Mouse (Mus musculus): ENCODE results near the gene Tstd2. TPM values are rescaled to one million over a fixed set of nuclear protein-coding genes. Genes with fewer than 3 reads are reported as not detected.

Gene Tstd2
- total and polyA plus RNA-seq, 2 experiments from 2014 or later: 18.9 to 27.6 TPM

GRCm38 (mm10) chr4:46072631-46073030, 65.9 kb downstream of the Tstd2 start:
- no peak overlapping the region for H3K4me2 ChIP-seq (ENCODE audit: low read depth, low read length, poor library complexity, severe bottlenecking)
- no peak for TF ChIP-seq CTCF (IDR thresholded peaks at IDR 0.05)
- H3K4me3 ChIP-seq (ENCODE audit: low read depth, low read length): no peak overlapping the region
- H3K27ac ChIP-seq (ENCODE audit: low read depth, low read length): no peak overlapping the region
- no peaks in the 10 kb centered on the region for H3K36me3 ChIP-seq (ENCODE audit: insufficient read depth, low read length)
- ATAC-seq (ENCODE audit: low FRiP score): no peak
- H3K9me3 ChIP-seq (ENCODE audit: low read length): no peaks in the 10 kb centered on the region
- H3K27me3 ChIP-seq (ENCODE audit: insufficient read depth, low read length): no peaks in the 10 kb centered on the region
- WGBS: 89% methylated on average over 6 of the region's 6 CpGs
- no peak for DNase-seq (ENCODE audit: low spot score)
- H3K4me1 ChIP-seq (ENCODE audit: insufficient read depth, low read length): no peaks in the 10 kb centered on the region
- H3K9ac ChIP-seq (replicated peaks; ENCODE audit: low read length, poor library complexity, severe bottlenecking): no peak overlapping the region

- Histone ChIP-seq H3K4me3 (ENCODE audit: low read depth, low read length) (no peak overlapping the region), H3K9ac (replicated peaks; ENCODE audit: low read length, poor library complexity, severe bottlenecking) (no peak overlapping the region), H3K9me3 (ENCODE audit: low read length) (no peaks in the 10 kb centered on the region), H3K4me2 (ENCODE audit: low read depth, low read length, poor library complexity, severe bottlenecking) (no peak overlapping the region), H3K4me1 (ENCODE audit: insufficient read depth, low read length) (no peaks in the 10 kb centered on the region; the same call in 1 of the 2 replicates), H3K27ac (ENCODE audit: low read depth, low read length) (no peak overlapping the region), H3K27me3 (ENCODE audit: insufficient read depth, low read length) (no peaks in the 10 kb centered on the region), H3K36me3 (ENCODE audit: insufficient read depth, low read length) (no peaks in the 10 kb centered on the region)
- 51% methylated on average over 6 of the region's 6 CpGs for WGBS
- TF ChIP-seq CTCF (IDR thresholded peaks at IDR 0.05): no peak
- no peak for ATAC-seq (ENCODE audit: low FRiP score)
- DNase-seq (ENCODE audit: low spot score): no peak
Observed at GRCm38 (mm10) chr4:46069851-46070482, 68.5 kb downstream of the Tstd2 start.

DNA sequence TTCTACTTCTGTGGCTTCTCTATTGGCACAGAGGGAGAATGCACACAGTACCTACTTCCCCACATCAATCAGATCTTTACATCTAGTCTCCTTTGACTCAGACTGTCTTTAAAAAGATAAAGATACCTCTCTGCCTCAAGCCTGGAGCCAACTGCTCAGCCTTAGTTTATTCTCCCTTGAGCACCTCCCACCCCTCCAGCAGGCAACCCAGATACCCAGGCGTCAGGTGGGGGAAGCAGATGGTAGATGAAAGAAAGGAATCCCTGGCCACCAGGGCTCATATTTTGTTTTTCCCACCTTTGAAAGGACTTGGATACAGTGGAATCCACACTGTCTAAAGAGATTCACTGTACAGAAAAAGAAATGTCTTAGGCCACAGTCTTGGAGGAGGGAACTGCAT, 69.9 kb downstream of the Tstd2 start:
- Histone ChIP-seq H3K9me3 (ENCODE audit: low read length) (no peaks in the 10 kb centered on the region), H3K9ac (replicated peaks; ENCODE audit: low read length, poor library complexity, severe bottlenecking) (no peak overlapping the region), H3K4me1 (ENCODE audit: insufficient read depth, low read length) (no peaks in the 10 kb centered on the region; the same call in 1 of the 2 replicates), H3K4me3 (ENCODE audit: low read depth, low read length) (no peak overlapping the region), H3K27ac (ENCODE audit: low read depth, low read length) (no peak overlapping the region), H3K27me3 (ENCODE audit: insufficient read depth, low read length) (no peaks in the 10 kb centered on the region), H3K4me2 (ENCODE audit: low read depth, low read length, poor library complexity, severe bottlenecking) (no peak overlapping the region), H3K36me3 (ENCODE audit: insufficient read depth, low read length) (no peaks in the 10 kb centered on the region)
- no peak for ATAC-seq (ENCODE audit: low FRiP score)
- DNase-seq (ENCODE audit: low spot score): no peak
- 53% methylated on average over 1 of the region's 1 CpGs for WGBS
- no peak for TF ChIP-seq CTCF (IDR thresholded peaks at IDR 0.05)

DNA sequence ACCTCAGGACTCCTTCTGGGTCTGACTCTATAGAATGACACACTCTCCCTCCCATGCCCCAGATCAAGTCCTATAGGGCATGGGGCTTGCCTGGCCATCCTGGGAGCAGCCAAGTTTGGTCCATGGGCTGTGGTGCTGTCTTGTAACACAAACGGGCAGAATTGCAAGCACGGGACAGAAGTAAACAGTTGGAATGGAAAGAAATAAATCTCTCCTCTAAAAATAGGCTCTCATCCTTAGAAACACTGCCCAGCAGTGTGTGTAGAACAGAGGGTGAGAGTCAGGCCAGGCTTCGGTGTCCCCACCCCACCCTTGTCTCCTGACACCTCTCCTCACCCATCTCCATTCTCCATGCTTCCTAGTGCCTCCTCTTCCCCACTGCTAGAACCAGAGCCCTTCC, 70.4 kb downstream of the Tstd2 start:
- TF ChIP-seq CTCF (IDR thresholded peaks at IDR 0.05): no peak
- Histone ChIP-seq H3K36me3 (ENCODE audit: insufficient read depth, low read length) (no peaks in the 10 kb centered on the region), H3K9ac (replicated peaks; ENCODE audit: low read length, poor library complexity, severe bottlenecking) (no peak overlapping the region), H3K4me2 (ENCODE audit: low read depth, low read length, poor library complexity, severe bottlenecking) (no peak overlapping the region), H3K27me3 (ENCODE audit: insufficient read depth, low read length) (no peaks in the 10 kb centered on the region), H3K4me3 (ENCODE audit: low read depth, low read length) (no peak overlapping the region), H3K27ac (ENCODE audit: low read depth, low read length) (no peak overlapping the region), H3K4me1 (ENCODE audit: insufficient read depth, low read length) (no peaks in the 10 kb centered on the region; the same call in 1 of the 2 replicates), H3K9me3 (ENCODE audit: low read length) (no peaks in the 10 kb centered on the region)
- no peak for ATAC-seq (ENCODE audit: low FRiP score)
- DNase-seq (ENCODE audit: low spot score): no peak
- WGBS: 82% methylated on average over 3 of the region's 3 CpGs

GRCm38 (mm10) chr4:46065695-46066340, 72.7 kb downstream of the Tstd2 start:
- Histone ChIP-seq H3K4me1 (ENCODE audit: insufficient read depth, low read length) (no peaks in the 10 kb centered on the region; the same call in 1 of the 2 replicates), H3K9me3 (ENCODE audit: low read length) (no peaks in the 10 kb centered on the region), H3K36me3 (ENCODE audit: insufficient read depth, low read length) (no peaks in the 10 kb centered on the region), H3K27me3 (ENCODE audit: insufficient read depth, low read length) (no peaks in the 10 kb centered on the region), H3K4me3 (ENCODE audit: low read depth, low read length) (no peak overlapping the region), H3K9ac (replicated peaks; ENCODE audit: low read length, poor library complexity, severe bottlenecking) (no peak overlapping the region), H3K27ac (ENCODE audit: low read depth, low read length) (no peak overlapping the region), H3K4me2 (ENCODE audit: low read depth, low read length, poor library complexity, severe bottlenecking) (no peak overlapping the region)
- WGBS: 65% methylated on average over 8 of the region's 8 CpGs
- ATAC-seq (ENCODE audit: low FRiP score) (no peak), DNase-seq (ENCODE audit: low spot score) (no peak)
- TF ChIP-seq CTCF (IDR thresholded peaks at IDR 0.05): no peak

- Histone ChIP-seq H3K9me3 (ENCODE audit: low read length) (no peaks in the 10 kb centered on the region), H3K4me3 (ENCODE audit: low read depth, low read length) (no peak overlapping the region), H3K4me2 (ENCODE audit: low read depth, low read length, poor library complexity, severe bottlenecking) (no peak overlapping the region), H3K27me3 (ENCODE audit: insufficient read depth, low read length) (no peaks in the 10 kb centered on the region), H3K36me3 (ENCODE audit: insufficient read depth, low read length) (no peaks in the 10 kb centered on the region), H3K27ac (ENCODE audit: low read depth, low read length) (no peak overlapping the region), H3K4me1 (ENCODE audit: insufficient read depth, low read length) (no peaks in the 10 kb centered on the region; the same call in 1 of the 2 replicates), H3K9ac (replicated peaks; ENCODE audit: low read length, poor library complexity, severe bottlenecking) (no peak overlapping the region)
- no peak for TF ChIP-seq CTCF (IDR thresholded peaks at IDR 0.05)
- no peak for DNase-seq (ENCODE audit: low spot score)
- 82% methylated on average over 3 of the region's 3 CpGs for WGBS
- ATAC-seq (ENCODE audit: low FRiP score): no peak
Observed at GRCm38 (mm10) chr4:46064961-46065360, 73.5 kb downstream of the Tstd2 start.

Other genes starting within 250 kb of the Tstd2 start
- 0.27 and 0.52 TPM in 2 replicates for gene Ccdc180, start 248.4 kb downstream of the Tstd2 start, total RNA-seq (2014; rRNA removed)
- 0.27 and 0.48 TPM in 2 replicates for gene Ccdc180, start 248.4 kb downstream of the Tstd2 start, polyA plus RNA-seq (2015; fragmentation: Nextera tagmentation; extraction: Ambion mirVana)
- gene Tdrd7, start 173.4 kb downstream of the Tstd2 start, total RNA-seq (2014; rRNA removed): 28.0 and 35.3 TPM in 2 replicates
- gene Tdrd7, start 173.4 kb downstream of the Tstd2 start, polyA plus RNA-seq (2015; fragmentation: Nextera tagmentation; extraction: Ambion mirVana): 21.4 and 24.1 TPM in 2 replicates
- 0.42 and 0.55 TPM in 2 replicates for gene Tmod1, start 99.8 kb downstream of the Tstd2 start, total RNA-seq (2014; rRNA removed)
- 0.75 and 1.0 TPM in 2 replicates for gene Tmod1, start 99.8 kb downstream of the Tstd2 start, polyA plus RNA-seq (2015; fragmentation: Nextera tagmentation; extraction: Ambion mirVana)
- gene Ncbp1, start 81 bp downstream of the Tstd2 start, total RNA-seq (2014; rRNA removed): 33.4 and 41.8 TPM in 2 replicates
- 45.1 and 45.9 TPM in 2 replicates for gene Ncbp1, start 81 bp downstream of the Tstd2 start, polyA plus RNA-seq (2015; fragmentation: Nextera tagmentation; extraction: Ambion mirVana)
- 13.2 and 24.6 TPM in 2 replicates for gene Xpa, start 57.6 kb upstream of the Tstd2 start, total RNA-seq (2014; rRNA removed)
- gene Xpa, start 57.6 kb upstream of the Tstd2 start, polyA plus RNA-seq (2015; fragmentation: Nextera tagmentation; extraction: Ambion mirVana): 35.5 and 35.9 TPM in 2 replicates
- not detected in 2 replicates for gene Foxe1, start 204.9 kb upstream of the Tstd2 start, total RNA-seq (2014; rRNA removed)
- not detected in 2 replicates for gene Foxe1, start 204.9 kb upstream of the Tstd2 start, polyA plus RNA-seq (2015; fragmentation: Nextera tagmentation; extraction: Ambion mirVana)

All from midbrain, postnatal 0 days (tissue).